Comparison of ENCODE assay signal across 18 mouse cellular contexts in genomic region chr11:49983875-49984552, GRCm38 (mm10). TPM values are rescaled to one million over a fixed set of nuclear protein-coding genes. Genes with fewer than 3 reads are reported as not detected.
DNase-seq lines count a peak whose midpoint lies in the region; ATAC-seq and TF ChIP-seq lines count a peak whose summit lies in the region.
"Had no signal": no experiment of that assay in that cellular context is flagged by ENCODE, and none has a peak within 500 bp of the region (broad histone marks: within the 10 kb centered on the region; RNA-seq: fewer than 3 reads in every experiment).

No protein-coding gene starts in this region.

- peak overlapping the region; percentile 57; the same call in 1 of the 2 replicates for H3K4me3 ChIP-seq in G1E (ENCODE audit: low read depth, low read length)
- H3K4me3 ChIP-seq in liver, embryonic 14.5 days (ENCODE audit: insufficient read depth in 1 of 2, low read depth in 2 of 2, low read length in 2 of 2), result no peak overlapping the region
- no peak overlapping the region for H3K4me3 ChIP-seq in forebrain, embryonic 15.5 days
- H3K4me3 ChIP-seq: embryonic facial prominence, embryonic 13.5 days; forebrain, embryonic 12.5 days; kidney, embryonic 15.5 days; midbrain, embryonic 10.5 days had no signal

- H3K27ac ChIP-seq in liver, embryonic 14.5 days, result peak overlapping the region; percentile 70
- H3K27ac ChIP-seq in forebrain, embryonic 15.5 days (replicated peaks), result no peak overlapping the region
- H3K27ac ChIP-seq: embryonic facial prominence, embryonic 13.5 days; forebrain, embryonic 12.5 days; kidney, embryonic 15.5 days; midbrain, embryonic 10.5 days had no signal

- TF ChIP-seq EP300 in liver, embryonic 14.5 days (IDR thresholded peaks at IDR 0.05; ENCODE audit: low read depth), result no peak

- TF ChIP-seq CTCF in G1E (IDR thresholded peaks at IDR 0.05; ENCODE audit: low read depth, low read length), result no peak
- TF ChIP-seq CTCF in liver, embryonic 14.5 days (IDR thresholded peaks at IDR 0.05; ENCODE audit: low read depth), result no peak

- no peak for ATAC-seq in G1E (ENCODE audit: extremely low read depth, insufficient number of reproducible peaks, low FRiP score, poor library complexity, severe bottlenecking)
- no peak for ATAC-seq in liver, embryonic 14.5 days (ENCODE audit: insufficient read depth)
- no peak for ATAC-seq in forebrain, embryonic 15.5 days (replicated peaks)
- ATAC-seq: hindbrain, embryonic 16.5 days had no signal

- no peak overlapping the region for H3K9ac ChIP-seq in liver, embryonic 14.5 days (replicated peaks)
- H3K9ac ChIP-seq in forebrain, embryonic 15.5 days (replicated peaks), result no peak overlapping the region
- H3K9ac ChIP-seq: embryonic facial prominence, embryonic 13.5 days; forebrain, embryonic 12.5 days; kidney, embryonic 15.5 days had no signal

- H3K27me3 ChIP-seq in G1E (ENCODE audit: insufficient read depth, low read length), result no peaks in the 10 kb centered on the region
- H3K27me3 ChIP-seq in liver, embryonic 14.5 days (ENCODE audit: control insufficient read depth, insufficient read depth, low read length), result no peaks in the 10 kb centered on the region
- H3K27me3 ChIP-seq in splenic B cell, adult 2 months (ENCODE audit: control insufficient read depth, insufficient read depth, low read length, poor library complexity, severe bottlenecking), result no peaks in the 10 kb centered on the region
- H3K27me3 ChIP-seq in forebrain, embryonic 15.5 days, result no peaks in the 10 kb centered on the region
- H3K27me3 ChIP-seq: embryonic facial prominence, embryonic 13.5 days; forebrain, embryonic 12.5 days; kidney, embryonic 15.5 days had no signal

- peaks cover 88% of the 10 kb centered on the region for H3K4me1 ChIP-seq in G1E (ENCODE audit: insufficient read depth, low read depth, low read length)
- H3K4me1 ChIP-seq in liver, embryonic 14.5 days (replicated peaks; ENCODE audit: control insufficient read depth in 2 of 2, insufficient read depth in 2 of 2, low read length in 1 of 2), result peaks cover 51 to 55% of the 10 kb centered on the region in 2 experiments
- H3K4me1 ChIP-seq in forebrain, embryonic 15.5 days, result no peaks in the 10 kb centered on the region
- H3K4me1 ChIP-seq: embryonic facial prominence, embryonic 13.5 days; kidney, embryonic 15.5 days had no signal

- H3K9me3 ChIP-seq in G1E (replicated peaks), result no peaks in the 10 kb centered on the region
- H3K9me3 ChIP-seq in liver, embryonic 14.5 days (ENCODE audit: control insufficient read depth, low read length), result no peaks in the 10 kb centered on the region
- no peaks in the 10 kb centered on the region for H3K9me3 ChIP-seq in forebrain, embryonic 15.5 days
- H3K9me3 ChIP-seq: embryonic facial prominence, embryonic 13.5 days; forebrain, embryonic 12.5 days; kidney, embryonic 15.5 days; midbrain, embryonic 10.5 days had no signal

- 44% methylated on average over 4 of the region's 4 CpGs for WGBS in liver, embryonic 14.5 days (ENCODE audit: insufficient replicate concordance)
- 78% methylated on average over 4 of the region's 4 CpGs for WGBS in forebrain, embryonic 15.5 days

- H3K36me3 ChIP-seq in G1E (replicated peaks), result peaks cover 4% of the 10 kb centered on the region
- no peaks in the 10 kb centered on the region for H3K36me3 ChIP-seq in liver, embryonic 14.5 days (replicated peaks; ENCODE audit: control insufficient read depth, insufficient read depth, low read depth)
- H3K36me3 ChIP-seq in splenic B cell, adult 2 months (ENCODE audit: control insufficient read depth, insufficient read depth, low read length, poor library complexity, severe bottlenecking), result no peaks in the 10 kb centered on the region
- H3K36me3 ChIP-seq in forebrain, embryonic 15.5 days, result no peaks in the 10 kb centered on the region
- H3K36me3 ChIP-seq: embryonic facial prominence, embryonic 13.5 days; forebrain, embryonic 12.5 days; kidney, embryonic 15.5 days; midbrain, embryonic 10.5 days had no signal

- H3K4me2 ChIP-seq in liver, embryonic 14.5 days (ENCODE audit: low read depth), result peak overlapping the region; percentile 26; the same call in 1 of the 2 replicates
- no peak overlapping the region for H3K4me2 ChIP-seq in forebrain, embryonic 15.5 days (replicated peaks)
- H3K4me2 ChIP-seq: embryonic facial prominence, embryonic 13.5 days; forebrain, embryonic 12.5 days; kidney, embryonic 15.5 days had no signal

- peak; percentile 26 for DNase-seq in lung, postnatal 36 days
- no peak for DNase-seq in lung, postnatal 14 days
- no peak for DNase-seq in G1E (ENCODE audit: low spot score)
- DNase-seq in liver, embryonic 14.5 days (ENCODE audit: low read depth in 3 of 3, low spot score in 3 of 3), result no peak
- DNase-seq in splenic B cell, adult 2 months (ENCODE audit: low read depth, low spot score), result peak; percentile 52
- DNase-seq in ovary, adult 18-20 months (ENCODE audit: low spot score), result no peak
- DNase-seq: adrenal gland, adult 8-10 months; heart, adult 18-20 months; heart, postnatal 10 days; lung, adult 2 months; right cerebral cortex, postnatal 25 days; thymus, postnatal 25 days had no signal

RNA-seq across cellular contexts. Expression of gene Rnf130, which starts 41.1 kb away (rescaled TPM):
- 195 and 199 TPM in 2 replicates for total RNA-seq in G1E (2014; fragmentation: Nextera tagmentation)
- total RNA-seq in G1E (2017), result 225 and 240 TPM in 2 replicates
- 80.8 and 103 TPM in 2 replicates for polyA plus RNA-seq in G1E (2012)
- polyA plus RNA-seq in liver, embryonic 14.5 days (2012; rRNA removed), result 11.2 and 16.0 TPM in 2 replicates
- 36.3 and 36.4 TPM in 2 replicates for polyA plus RNA-seq in liver, embryonic 14.5 days (2014; fragmentation: Nextera tagmentation; extraction: Ambion mirVana)
- polyA plus RNA-seq in forebrain, embryonic 15.5 days (2015; fragmentation: Nextera tagmentation; extraction: Ambion mirVana), result 75.8 and 78.0 TPM in 2 replicates

Comparison
In these comparisons a context has a peak if more than half of its experiments do, and no peak if none do; other contexts are left out.
1. DNase-seq: peak in lung, postnatal 36 days (single experiment) and splenic B cell, adult 2 months (single experiment); none in lung, postnatal 14 days (single experiment), G1E (single experiment), liver, embryonic 14.5 days (0 of 3) and ovary, adult 18-20 months (single experiment).